Mouse (Mus musculus) layer of hippocampus, postnatal 14 days (tissue): Measurements from ENCODE around the gene Tmem151b. TPM values are rescaled to one million over a fixed set of nuclear protein-coding genes. Genes with fewer than 3 reads are reported as not detected.
A peak's percentile ranks its signal among the peaks of the same experiment; 100 is the strongest.

ENCODE experiments used
- DNase-seq, 2 experiments: peaks; one replicate each; pipeline ENCODE4 v3.0.0; 2021 to 2022; ENCODE audit warnings: low spot score in 2 of 2, mixed read lengths in 1 of 2
- total RNA-seq, 2 experiments: library from RNA; stranded (reverse); gene quantifications; 2 replicates each; pipeline ENCODE4 v1.2.3; 2021

Gene Tmem151b
- total RNA-seq, 2 experiments from 2014 or later: 106 to 107 TPM

DNA sequence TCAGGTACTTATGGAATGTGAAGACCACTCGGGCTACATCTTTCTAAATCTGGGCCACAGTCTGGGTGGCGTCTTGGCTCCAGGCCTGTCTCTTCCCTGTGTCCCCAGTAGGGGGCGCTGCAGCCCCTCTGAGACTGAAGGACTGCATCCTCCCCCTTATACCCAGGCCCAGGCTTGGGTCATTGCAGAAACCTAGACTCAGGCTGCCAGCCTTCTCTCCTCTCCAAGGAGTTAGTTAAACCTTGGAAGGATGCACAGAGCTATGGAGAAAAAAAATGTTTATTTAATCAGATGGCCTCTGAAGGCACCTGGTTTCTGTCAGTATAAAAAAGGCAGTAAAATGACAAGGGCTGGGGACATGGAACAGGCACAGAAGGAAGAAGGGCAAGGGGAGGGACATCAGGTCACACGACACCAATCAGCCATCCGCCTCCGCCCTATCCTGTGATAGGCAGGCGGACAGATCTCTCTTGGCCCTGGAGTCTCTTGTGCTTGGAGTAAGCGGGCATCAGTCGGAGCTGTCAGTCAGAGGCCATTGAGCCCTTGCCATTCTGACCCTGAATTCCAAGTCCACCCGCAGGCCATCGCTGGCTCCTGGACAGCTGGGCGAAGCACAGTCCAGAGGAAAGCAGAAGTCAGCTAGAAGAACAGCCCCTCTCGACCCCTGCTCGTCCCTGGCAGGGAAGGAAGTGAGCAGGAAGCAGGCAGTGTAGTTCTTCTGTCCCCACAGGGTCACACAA is 35.6 kb upstream of the Tmem151b start:
- peak; percentile 80 to 86 for DNase-seq

DNA sequence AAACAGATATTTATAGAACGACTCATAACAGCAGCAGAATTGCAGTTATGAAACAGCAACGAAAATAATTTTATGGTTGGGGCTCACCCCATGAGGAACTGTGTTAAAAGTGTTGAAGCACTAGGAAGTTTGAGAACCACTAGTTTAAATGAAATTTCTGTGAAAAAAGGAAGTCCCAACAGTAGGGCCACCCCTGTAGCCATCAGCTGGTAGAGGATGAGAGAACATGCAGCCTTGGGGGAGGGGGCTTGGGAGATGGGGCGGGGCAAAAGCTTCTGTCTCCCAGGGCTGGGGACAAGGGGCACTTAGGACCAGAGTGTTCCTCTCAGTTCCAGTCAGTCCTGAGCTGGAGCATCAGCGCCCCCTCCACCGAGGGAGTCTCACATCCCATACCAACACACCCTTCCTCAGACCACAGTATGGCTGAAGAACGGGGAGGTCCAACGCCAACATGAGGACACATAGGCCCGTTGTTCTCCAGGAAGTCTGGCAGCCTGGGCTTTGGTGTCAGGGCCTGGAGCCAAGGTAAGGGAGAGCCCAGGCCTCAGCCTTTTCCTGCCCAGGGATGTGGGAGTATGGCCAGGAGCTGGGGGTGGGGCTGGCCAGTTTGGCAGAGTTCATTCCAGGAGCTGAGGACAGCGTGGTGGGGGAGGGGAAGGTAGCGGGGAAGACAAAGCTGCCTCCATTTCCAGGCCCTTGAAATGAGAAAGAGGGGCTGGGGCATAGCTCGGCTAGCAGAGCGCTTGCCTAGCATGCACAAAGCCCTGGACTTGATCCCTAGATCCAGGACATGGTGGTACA is 34.8 kb upstream of the Tmem151b start:
- DNase-seq: peak; percentile 75 to 84

DNA sequence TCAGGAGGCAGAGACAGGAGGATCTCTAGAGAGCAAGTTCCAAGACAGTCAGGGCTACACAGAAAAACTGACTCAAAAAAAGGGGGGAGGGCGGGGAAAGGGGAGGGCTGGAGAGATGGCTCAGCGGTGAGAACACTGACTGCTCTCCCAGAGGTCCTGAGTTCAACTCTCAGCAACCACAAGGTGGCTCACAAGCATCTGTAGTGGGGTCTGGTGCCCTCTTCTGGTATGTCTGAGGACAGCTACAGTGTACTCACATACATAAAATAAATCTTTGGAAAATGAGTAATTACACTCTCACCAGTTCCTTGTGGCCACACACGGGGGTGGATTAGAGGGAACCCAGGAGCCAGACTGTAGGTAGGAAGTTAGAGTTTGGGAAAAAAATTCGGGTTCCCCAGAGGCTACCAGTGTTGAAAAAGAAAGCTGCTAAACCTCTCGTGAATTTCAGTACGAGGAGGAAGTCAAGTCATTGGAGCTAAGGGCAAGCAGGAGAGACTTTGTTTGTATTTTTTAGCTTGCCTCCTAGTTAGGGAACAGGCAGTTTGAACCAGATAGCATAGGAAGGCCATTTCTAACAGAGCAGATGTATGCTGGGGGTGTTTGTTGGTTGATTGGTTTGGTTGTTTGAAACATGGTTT is 33.4 kb upstream of the Tmem151b start:
- no peak for DNase-seq

DNA sequence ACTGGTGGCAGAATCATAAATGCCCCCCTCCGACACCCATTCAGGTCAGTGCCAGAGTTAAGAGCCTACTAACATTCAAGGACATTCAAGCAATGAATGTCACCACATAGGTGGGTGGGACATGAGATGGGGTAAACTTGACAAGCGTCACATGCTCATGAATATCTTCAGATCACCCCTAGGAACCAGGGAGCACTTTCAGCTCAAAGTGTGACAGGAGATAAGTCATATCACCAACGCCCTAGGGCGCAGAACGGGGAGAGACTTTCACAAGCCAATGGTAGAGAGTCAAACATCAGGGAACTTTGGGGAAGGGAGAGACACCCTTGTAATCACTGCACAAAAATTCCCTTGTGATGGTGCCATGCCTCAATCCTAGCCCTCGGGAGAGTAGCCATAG is 32.7 kb upstream of the Tmem151b start:
- DNase-seq: no peak

DNA sequence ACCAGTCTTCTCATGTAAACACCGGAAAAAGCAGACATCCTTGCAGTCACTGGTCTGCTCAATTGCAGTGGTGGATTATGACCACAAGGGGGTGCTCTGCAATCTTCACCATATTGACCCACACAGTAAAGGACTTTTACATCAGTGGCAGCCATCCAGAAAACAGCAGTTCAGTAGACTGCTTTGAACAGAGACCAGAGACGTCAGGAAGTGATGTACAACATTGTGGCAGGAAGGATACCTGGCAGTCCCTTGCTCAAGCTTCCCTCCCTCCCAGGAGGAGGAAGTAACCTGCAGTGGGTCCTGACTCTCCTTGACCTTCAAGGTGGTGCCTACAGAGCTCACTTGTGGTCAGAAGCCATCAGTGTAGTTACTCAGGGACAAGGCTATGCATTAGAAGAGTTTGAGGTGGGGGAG is 32.1 kb upstream of the Tmem151b start:
- peak in 1 of 2 experiments; percentile 75 for DNase-seq

DNA sequence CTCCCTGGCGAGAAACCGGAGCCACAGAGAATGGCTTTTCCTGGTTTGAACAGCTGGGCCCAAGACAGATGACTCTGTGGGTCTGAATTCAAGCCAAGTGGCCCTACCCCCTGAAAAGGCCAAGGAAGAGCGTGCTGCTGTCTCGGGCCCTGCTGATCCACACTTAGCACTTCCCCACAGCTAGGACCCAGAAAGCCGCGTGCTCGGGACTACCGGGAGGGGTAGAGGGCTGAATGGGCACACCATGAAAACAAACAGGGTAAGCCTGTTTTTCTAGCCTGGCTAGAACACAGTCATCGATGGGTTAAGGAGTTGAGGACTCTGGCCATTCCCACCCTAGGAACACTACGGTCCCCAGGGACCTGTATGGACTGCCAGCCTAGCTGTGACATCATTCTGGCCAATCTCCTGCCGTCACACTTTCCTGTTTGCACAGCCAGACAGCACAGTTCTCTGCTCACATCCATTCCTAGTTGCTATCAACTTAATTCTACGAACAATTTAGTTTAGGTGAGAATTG is 31.5 kb upstream of the Tmem151b start:
- DNase-seq: no peak

DNA sequence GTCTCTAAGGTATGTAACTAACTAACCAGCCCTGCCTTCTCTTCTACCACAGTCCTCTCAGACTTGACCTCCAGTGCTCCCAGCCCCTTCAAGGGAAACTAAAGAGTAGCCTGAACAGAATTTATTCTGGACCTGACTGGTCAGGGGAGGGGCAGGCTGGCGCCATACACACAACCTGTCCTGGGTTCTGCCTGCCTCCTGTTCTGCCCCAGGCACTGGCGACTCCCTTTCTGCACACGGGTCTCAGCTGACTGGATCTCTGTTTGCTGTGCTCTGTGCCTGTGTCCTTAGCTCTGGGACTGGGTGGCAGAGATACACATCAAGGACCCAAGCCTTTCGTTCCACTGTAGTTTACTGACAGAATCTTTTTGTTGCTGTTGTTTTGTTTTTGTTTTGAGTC is 30.1 kb upstream of the Tmem151b start:
- DNase-seq: no peak

DNA sequence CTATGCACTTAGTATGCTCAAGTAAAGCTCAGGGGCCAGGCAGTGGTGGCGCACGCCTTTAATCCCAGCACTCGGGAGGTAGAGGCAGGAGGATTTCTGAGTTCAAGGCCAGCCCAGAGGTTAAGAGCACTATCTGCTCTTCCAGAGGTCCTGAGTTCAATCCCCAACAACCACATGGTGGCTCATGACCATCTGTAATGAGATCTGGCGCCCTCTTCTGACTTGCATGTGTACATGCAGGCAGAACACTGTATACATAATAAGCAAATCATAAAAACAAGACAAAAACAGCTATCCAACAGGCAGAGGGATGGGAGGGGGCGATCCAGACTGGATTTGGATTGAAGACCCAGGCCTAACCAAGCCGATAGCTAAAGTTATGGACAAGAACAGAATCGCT is 29.4 kb upstream of the Tmem151b start:
- no peak for DNase-seq

DNA sequence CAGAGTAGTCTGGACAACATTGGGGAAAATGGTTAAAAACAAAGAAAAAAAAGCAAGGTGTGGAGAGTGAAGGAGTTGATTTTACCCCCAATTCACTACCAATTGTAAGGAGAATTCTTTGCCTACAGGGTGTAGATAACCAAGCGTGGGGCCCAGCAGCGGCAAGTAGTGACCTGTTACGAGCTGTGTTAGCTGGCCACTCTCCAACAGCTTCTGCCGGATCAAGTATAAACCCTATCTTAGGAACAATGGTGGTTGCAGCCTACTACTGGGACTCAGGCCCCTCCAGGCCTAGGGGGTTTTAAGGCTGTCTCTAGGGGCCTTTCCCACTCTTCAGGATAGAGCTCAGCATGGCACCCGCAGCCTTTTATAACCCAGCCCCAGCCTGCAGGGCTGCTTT is 28.8 kb upstream of the Tmem151b start:
- DNase-seq: no peak

DNA sequence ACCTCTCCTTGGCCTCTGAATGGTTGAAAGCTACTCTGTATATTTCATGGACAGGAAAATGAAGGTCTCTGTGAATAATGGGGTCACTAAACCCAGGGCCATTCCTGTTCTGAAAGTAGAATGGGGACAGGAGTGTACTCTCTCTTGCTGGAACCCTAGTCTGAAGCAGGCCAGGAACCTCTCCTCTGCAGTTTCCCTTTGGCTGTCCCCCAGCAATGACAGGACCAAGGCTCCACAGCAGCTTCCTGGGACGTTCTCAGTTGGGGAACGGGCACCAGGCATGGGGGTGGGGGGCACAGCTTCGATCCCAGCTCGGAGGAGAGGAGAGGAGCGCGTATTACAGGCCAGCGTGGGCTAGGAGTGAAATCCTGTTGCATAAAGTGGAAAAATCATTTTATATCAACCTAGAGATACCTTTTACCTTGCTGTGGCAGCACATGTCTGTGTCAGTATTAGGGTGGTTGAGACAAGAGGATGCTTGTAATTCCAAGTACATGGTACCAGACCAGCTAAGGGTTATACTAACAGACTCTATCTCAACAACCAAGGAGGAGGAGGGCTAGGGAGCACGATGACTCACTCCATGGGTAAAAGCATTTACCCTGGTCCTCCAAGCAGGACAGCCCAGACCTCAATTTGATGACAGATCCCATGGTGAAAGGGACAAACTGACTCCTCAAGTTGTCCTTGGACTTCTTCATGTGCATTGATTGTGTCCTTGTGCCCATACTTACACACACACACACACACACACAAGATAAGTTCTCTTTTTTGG is 25.8 kb upstream of the Tmem151b start:
- no peak for DNase-seq

DNA sequence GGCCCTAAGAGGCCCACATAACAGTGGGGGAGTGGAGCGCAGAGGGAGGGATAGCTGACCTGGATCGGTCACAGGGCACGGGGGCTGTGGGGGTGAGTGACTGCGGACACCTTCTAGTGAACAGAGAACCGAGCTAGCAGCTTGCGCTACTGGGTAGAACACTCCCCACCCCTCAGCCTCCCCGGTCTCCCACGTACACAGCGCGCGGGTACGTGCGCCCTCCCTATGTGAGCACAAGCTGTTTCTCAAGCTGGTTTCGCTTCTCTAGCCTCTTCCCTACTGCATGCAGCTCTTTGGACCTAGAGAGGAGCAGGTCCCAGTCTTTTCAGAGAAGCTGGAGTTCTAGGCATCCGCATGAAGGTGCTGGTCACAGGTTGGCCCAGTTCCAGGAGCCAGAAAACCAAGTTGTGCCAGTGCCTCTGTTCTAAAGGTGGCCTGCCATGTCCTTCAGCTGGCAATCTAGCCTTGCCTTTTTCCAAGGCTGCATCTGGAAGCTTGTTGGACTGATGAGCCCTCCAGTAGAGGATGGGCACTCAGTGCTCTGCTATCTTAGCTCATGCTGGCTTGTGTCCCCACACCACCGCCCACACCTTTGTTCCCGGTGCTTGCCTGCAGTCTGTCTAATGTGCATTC is 24.8 kb upstream of the Tmem151b start:
- DNase-seq: peak; percentile 87 to 89

DNA sequence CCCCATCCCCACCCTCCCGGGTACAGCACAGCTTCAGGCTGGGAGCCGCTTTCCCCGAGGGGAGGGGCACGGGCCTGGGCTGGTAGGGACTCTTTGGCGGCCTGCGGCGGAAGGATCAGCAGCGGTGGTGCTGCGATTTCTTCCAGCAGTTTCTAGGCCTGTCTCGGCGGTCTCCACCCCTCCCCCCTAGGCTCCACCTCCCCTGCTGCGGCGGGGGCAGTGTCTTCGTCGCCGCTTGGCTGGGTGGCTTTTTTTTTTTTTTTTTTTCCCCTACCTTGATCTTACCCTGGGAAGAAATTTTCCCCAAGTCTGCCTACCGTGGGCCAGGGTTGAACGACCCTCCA is 24.3 kb upstream of the Tmem151b start:
- peak; percentile 97 to 98 for DNase-seq

DNA sequence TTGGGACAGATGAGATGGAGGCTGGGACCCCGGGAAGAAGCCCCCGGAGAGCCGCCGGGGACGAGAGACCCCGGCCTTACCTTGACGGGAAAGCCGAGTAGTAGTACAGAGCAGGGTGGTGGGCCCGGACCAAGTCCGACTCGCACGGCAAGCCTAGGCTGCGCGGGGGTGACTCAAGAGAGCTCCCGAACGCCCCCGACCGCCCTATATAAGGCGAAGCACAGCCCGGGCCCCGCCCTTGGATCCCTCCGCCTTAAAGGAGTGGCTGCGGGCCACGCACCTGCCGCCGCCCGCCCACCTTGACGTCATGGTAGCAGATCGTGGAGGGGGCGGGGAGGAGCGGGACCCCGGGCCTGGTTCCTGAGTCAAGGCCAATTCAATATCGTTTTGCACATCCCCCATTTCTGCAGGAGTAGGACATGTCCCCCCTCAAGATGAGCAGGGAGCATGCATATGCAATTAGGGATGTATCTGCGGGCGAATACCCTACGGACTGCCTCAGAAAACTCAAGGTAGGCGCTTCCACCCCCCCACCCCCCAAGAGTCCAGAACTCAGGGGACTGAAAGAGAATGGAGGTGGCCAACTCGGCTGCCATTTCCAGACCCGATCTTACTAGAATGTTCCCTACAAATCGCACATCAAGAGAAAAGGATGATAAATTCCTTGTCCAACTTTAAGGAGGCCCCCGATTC is 23.8 kb upstream of the Tmem151b start, which contains the start of gene Hsp90ab1:
Gene Hsp90ab1, minus strand, starts transcription at position 185 of the 693 bp plus-strand sequence.
- DNase-seq: peak; percentile 99

DNA sequence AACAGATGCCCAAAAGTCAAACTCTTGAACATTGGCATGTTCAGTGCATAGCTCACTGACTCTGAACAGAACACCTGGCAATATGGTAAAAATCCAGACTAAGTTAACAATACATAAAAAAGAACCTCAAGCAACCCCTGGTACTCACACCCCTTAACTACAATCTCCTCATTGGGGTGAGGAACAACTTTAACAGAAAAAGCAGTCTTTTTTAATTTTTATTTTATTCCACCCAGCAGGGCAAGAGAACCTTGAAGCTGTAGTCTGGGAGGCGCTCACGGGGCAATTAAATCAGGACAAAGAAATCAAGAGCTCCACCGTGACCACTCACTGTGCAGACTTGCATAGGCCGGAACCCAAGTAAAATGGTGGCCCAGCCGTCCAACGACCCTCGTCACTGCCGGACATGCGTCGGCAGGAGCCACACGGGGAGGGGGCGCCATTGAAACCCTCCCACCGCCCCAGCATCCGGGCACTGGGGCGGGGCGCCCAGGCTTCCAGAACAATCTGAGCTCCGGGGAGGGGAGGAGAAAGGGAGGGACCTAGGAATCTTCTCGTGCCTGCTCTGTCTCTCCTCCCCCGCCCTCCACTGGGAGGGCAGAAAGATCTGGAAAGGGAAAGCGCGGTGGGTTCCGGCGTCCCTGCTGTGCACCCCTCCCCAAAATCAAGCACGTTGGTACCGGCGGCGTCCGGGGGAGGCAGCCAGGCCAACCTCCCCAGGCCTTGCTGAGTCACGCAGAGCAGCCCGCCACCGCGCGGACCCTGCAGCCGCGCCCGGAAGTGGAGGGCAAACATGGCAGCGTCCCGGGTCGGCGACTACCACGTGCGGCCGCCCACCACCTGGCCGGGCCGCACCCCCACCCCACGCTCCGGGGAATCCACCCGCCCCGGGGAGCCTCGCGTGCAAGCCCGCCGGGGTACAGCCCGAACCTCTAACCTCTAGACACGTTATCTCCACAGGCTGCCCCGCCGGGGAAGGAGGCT is 22.9 kb upstream of the Tmem151b start:
- DNase-seq: peak; percentile 68 to 83

DNA sequence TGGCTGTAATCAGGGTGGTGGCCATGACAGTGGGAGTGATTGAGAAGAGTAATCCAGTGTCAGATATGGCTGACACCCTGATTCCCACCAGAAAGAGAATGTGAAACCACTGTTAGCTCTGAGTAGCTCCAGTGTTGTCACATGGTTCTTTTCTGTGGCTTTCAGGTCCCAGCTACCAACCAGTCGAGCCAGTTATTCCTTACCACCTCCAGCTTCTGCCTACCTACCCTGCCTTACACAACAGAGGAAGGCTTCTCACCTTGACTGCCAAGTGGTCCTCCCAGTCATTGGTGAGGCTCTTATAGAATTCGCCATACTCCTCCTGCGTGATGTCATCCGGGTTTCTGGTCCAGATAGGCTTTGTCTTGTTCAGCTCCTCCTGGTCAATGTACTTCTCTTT is 20.5 kb upstream of the Tmem151b start:
- DNase-seq: no peak

DNA sequence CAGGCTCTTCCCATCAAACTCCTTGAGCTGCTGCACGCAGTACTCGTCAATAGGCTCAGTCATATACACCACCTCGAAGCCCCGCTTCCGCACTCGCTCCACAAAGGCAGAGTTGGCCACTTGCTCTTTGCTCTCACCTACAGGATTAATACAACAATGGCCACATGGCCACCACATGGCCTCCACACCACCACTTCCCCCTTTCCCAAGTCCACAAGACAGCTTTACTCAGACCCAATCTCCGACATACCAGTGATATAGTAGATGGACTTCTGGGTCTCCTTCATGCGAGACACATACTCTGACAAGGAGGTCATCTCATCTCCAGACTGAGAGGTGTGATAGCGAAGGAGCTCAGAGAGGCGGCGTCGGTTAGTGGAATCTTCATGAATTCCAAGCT is 19.5 kb upstream of the Tmem151b start:
- DNase-seq: no peak

DNA sequence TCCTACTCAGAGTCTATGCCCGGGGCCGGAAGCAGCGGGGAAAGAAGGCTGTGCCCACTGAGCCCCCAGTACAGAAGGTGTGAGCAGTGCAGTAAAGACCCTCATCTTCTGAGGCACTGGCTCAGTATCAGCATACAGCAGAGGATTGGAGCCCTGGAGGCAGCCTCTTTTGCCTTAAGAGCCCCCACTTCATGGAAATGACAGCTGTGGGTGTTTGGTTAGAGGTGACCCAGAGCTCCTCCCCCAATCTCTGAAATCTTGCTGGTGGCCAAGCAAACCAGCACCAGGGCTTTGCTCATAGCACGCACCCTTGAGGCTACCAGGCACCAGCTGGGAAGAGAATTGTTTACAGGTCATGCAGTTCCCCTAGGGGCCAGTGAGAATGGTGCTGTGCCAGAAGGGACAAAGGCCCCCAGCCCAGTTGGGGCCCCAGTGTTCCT is 17.7 kb upstream of the Tmem151b start:
- DNase-seq: no peak

DNA sequence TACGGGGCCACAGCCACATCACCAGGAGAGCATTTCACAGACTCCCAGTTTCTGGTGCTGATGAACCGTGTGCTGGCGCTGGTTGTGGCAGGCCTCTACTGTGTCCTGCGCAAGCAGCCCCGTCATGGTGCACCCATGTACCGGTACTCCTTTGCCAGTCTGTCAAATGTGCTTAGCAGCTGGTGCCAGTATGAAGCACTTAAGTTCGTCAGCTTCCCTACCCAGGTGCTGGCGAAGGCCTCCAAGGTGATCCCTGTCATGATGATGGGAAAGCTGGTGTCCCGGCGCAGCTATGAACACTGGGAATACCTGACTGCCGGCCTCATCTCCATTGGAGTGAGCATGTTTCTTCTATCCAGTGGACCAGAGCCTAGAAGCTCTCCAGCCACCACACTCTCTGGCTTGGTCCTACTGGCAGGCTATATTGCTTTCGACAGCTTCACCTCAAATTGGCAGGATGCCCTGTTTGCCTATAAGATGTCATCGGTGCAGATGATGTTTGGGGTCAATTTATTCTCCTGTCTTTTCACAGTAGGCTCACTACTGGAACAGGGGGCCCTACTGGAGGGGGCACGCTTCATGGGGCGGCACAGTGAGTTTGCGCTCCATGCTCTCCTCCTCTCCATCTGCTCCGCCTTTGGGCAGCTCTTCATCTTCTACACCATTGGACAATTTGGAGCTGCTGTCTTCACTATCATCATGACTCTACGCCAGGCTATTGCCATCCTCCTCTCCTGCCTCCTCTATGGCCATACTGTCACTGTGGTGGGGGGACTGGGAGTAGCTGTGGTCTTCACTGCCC is 17.1 kb upstream of the Tmem151b start:
- DNase-seq: peak in 1 of 2 experiments; percentile 61
